Mouse (Mus musculus) c-Kit-positive CD71-positive TER-119-negative erythroid progenitor cells, embryonic 14.5 days (primary cell): ENCODE results near the gene Pygl.
"Not testable (repeated sequence)": the region's sequence is repeated elsewhere in the genome, so short reads cannot be mapped to it uniquely, and the experiment has no call there.

ENCODE experiments used
- DNase-seq: peaks from one replicate; pipeline ENCODE4 v3.0.0-alpha.2; 2013; ENCODE audit warnings: low read depth

The Pygl gene

GRCm38 (mm10) chr12:70227121-70227932, 4.0 kb downstream of the Pygl start:
- peak; percentile 86 for DNase-seq

GRCm38 (mm10) chr12:70226655-70227054, 4.6 kb downstream of the Pygl start:
- no peak for DNase-seq

- no peak for DNase-seq
Observed at GRCm38 (mm10) chr12:70223331-70223730, 8.0 kb downstream of the Pygl start.

DNA sequence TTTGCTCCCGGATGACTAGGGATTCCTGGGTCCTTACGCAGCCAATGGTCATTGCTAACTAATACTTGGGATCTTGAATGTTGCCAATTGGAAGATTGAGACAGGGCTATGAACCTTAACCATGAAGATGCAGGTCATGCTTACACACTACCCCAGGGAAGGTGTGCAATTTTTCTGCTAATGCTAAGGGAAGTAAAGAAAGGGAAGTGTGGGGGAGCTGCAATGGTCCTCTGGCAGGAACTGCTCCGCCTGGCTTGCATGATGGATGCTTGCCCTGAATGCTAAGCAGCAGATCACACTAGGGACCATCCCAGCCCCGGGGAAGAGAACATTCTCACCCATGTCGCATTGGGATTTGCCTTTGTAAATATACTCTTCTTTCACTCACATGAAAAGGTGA, 9.9 kb downstream of the Pygl start:
- no peak for DNase-seq

- no peak for DNase-seq
Observed at GRCm38 (mm10) chr12:70218795-70219540, 12.3 kb downstream of the Pygl start.

DNA sequence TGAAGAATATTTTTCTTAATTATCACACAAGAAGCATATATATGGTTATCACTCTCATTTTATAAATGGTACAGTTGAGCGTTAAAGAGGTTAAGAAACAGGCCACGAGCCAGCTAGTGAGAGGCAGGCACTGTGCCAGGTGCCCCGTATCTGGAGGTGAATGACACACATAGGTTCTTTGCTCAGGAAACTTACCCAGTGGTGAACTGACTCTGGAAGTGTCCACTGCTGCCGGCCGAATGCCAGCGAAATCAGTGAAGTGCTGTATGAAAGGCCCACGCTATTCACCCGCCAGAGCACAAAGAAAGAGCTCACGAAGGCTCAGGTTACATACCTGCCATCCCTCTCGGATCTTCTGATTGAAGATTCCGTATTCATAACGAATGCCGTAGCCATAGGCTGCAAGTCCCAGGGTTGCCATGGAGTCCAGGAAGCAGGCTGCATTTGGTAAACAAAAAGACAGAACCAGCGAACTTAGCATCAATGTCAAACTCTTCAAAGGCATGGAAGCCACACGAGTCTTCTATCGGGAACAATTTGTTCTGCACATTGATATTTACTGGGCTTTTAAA, 15.0 kb downstream of the Pygl start:
- no peak for DNase-seq

DNA sequence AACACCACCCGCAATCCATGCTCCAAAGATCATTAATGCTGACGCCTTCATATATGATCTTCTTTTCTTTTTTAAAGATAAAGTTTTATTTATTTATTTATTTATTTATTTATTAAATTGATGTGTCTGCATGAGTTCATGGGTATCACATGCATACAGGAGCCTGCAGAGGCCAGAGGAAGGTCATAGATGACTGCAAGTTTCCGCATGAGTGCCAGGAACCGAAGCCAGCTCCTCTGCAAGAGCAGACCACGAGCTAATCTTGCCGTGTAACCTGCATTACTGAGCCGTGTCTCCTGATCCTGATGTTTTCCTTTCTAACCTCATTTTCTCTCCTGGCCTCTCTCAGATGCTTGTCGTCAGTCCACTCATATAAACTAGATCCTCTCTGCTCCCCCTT, 17.0 kb downstream of the Pygl start:
- no peak for DNase-seq

GRCm38 (mm10) chr12:70213601-70214000, 17.7 kb downstream of the Pygl start:
- no peak for DNase-seq

GRCm38 (mm10) chr12:70212501-70212900, 18.8 kb downstream of the Pygl start:
- no peak for DNase-seq

- DNase-seq: no peak
Observed at GRCm38 (mm10) chr12:70208214-70208613, 23.1 kb downstream of the Pygl start.

DNA sequence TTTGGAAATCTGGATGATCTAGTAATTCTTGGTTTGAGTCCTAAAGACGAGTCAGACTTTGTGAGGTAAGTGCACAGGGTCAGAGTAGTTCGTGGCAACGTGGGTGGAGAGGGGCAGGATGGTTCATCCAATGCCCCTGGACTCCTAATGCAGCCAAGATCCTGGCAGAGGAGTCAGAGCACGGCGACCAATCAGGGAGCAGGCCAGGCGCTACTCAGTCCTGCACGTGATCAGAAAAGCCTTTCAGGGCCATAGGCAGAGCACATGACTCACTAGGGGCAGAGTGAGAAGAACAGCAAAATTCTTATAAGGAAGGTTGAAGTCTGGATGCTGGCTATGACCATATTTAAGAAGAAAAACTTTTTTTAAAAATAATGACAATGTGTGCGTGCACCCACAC, 26.9 kb downstream of the Pygl start:
- DNase-seq: no peak

DNA sequence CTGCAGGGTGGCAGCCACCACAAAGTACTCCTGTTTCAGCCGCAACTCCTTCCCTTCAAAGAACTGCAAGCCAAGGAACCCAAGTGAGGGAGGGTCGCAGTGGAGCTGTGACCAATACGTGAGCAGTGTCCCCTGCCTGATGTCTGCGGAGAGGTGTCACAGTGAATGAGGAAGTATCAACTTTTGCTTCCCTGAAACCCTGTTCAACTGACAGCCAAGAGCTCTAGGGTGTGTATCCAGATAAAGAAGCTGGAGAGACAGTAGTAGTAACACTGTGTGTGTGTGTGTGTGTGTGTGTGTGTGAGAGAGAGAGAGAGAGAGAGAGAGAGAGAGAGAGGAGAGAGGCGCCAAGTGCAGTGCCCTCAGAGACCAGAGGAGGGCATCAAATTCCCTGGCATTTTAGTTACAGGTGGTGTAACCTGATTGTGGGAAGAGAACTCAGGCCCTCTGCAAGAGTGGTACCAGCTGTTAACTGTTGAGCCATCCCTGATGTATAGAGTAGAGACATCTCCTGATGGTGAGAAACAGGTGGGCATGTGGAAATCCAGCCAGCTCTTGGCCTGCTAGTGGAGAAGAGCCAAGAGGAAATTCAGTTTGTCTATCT, 29.3 kb downstream of the Pygl start:
- DNase-seq: no peak

DNA sequence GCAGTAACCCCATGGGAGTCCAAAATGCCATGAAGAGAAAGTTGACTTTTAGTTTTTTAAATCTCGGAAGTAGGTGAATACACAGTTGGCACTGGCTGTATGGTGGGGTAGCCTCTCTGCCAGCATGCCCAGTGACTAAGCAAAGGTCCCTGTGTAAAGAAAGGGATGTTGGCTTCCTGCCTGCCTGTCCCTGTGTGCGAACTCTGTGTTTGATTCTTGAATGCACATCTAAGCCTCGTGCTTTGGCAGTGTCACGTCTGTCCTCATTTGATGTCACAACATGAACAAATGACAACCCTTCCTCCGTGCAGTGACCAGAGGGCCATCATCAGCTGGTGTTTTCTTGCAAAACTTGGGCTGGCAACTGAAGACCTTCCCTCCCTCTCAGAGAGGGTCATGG, 34.9 kb downstream of the Pygl start:
- no peak for DNase-seq

DNA sequence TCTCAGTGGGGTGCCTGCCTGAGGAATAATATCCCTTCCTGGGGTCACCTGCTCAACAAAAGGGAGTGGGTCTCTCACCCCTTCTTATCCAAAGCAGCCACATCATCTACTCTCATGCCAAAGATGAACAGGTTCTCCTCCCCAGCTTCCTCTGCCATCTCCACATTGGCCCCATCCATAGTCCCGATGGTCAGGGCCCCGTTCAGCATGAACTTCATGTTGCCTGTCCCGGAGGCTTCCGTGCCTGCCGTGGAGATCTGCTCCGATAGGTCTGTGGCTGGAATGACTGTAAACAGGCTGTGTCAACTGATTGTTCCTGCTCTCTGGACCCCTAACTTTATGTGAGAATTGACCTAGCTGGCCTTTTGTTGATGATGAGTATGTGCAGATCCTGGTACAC, 35.9 kb downstream of the Pygl start:
- DNase-seq: no peak

- no peak for DNase-seq
Observed at GRCm38 (mm10) chr12:70192267-70192727, 39.0 kb downstream of the Pygl start.

DNA sequence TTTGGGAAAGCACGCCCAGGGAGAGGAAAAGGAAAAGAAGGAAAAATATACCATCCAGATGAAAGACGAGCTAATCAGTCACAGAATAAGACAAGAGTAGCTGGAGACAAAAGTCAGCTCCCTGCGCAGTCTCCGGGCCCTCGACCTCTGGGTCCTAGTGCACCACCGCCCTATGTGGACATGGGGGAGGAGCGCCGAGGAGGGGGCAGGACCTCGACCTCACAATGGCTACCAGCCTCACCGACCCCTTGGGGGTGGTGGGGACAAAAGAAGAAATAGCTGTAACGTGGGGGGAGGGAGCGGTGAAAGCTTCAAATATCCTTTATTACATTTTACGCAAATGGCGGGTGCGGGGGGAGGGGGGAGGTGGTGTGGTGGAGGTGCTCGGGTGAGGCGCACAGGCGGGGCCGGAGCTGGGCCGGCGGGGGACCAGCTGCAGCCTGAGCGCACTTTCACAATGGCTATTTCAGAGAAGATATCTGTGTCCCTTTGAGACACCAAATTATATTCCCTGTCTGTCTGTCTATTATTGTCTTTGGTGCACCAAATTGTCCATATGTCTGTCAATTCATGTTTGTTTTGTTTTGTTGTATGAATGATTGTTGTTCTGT, 47.0 kb downstream of the Pygl start:
- no peak for DNase-seq

GRCm38 (mm10) chr12:70183507-70183906, 47.8 kb downstream of the Pygl start:
- DNase-seq: not testable (repeated sequence)

- no peak for DNase-seq
Observed at GRCm38 (mm10) chr12:70169969-70170368, 61.3 kb downstream of the Pygl start.

- no peak for DNase-seq
Observed at GRCm38 (mm10) chr12:70167950-70168349, 63.3 kb downstream of the Pygl start.

GRCm38 (mm10) chr12:70164741-70165140, 66.5 kb downstream of the Pygl start:
- no peak for DNase-seq

GRCm38 (mm10) chr12:70161057-70161456, 70.2 kb downstream of the Pygl start:
- no peak for DNase-seq
